Mouse (Mus musculus) MEL (cell line): ENCODE data around the gene Sned1.

Experiments
- CTCF ChIP-seq, 3 experiments: IDR thresholded peaks in 2 of 3; conservative IDR thresholded peaks in 1 of 3; 2 replicates each; pipeline ENCODE4 v1.5.1; 2011 to 2012; ENCODE audit warnings: low read length in 3 of 3, low read depth in 2 of 3, mild to moderate bottlenecking in 2 of 3, improper control_type of control experiment in 1 of 3, inconsistent platforms in 1 of 3, mixed read lengths in 1 of 3, moderate library complexity in 1 of 3; ENCODE audit not compliant: control insufficient read depth in 1 of 3, insufficient read depth in 1 of 3, poor library complexity in 1 of 3, severe bottlenecking in 1 of 3
- ELF1 ChIP-seq: IDR thresholded peaks from 2 replicates; pipeline ENCODE4 v1.6.1; 2014; ENCODE audit warnings: low read depth, mild to moderate bottlenecking, inconsistent platforms, low read length, improper control_type of control experiment, moderate library complexity
- EP300 ChIP-seq, 2 experiments: IDR thresholded peaks; 2 replicates each; pipeline ENCODE4 v1.6.1; 2011; ENCODE audit warnings: improper control_type of control experiment in 2 of 2, low read length in 2 of 2, low read depth in 1 of 2, mild to moderate bottlenecking in 1 of 2
- NELFE ChIP-seq: IDR thresholded peaks from 2 replicates; pipeline ENCODE4 v1.6.1; 2011; ENCODE audit warnings: low read depth, low read length, improper control_type of control experiment
- POLR2A ChIP-seq, 2 experiments: IDR thresholded peaks; 2 replicates each; pipeline ENCODE4 v1.6.1; 2011 to 2012; ENCODE audit warnings: low read length in 2 of 2, mild to moderate bottlenecking in 2 of 2, control low read depth in 1 of 2, improper control_type of control experiment in 1 of 2, low read depth in 1 of 2, moderate library complexity in 1 of 2; ENCODE audit not compliant: control insufficient read depth in 1 of 2, insufficient read depth in 1 of 2, poor library complexity in 1 of 2
- POLR2AphosphoS2 ChIP-seq: IDR thresholded peaks from 2 replicates; pipeline ENCODE4 v1.6.1; 2011; ENCODE audit warnings: low read length, improper control_type of control experiment
- TBP ChIP-seq: IDR thresholded peaks from 2 replicates; pipeline ENCODE4 v1.8.0; 2011; ENCODE audit warnings: low read depth, low read length, improper control_type of control experiment
- ZKSCAN1 ChIP-seq: IDR thresholded peaks from 2 replicates; pipeline ENCODE4 v1.6.1; 2012; ENCODE audit warnings: low read depth, mild to moderate bottlenecking, inconsistent platforms, low read length, improper control_type of control experiment, moderate library complexity
- ZNF384 ChIP-seq: IDR thresholded peaks from 2 replicates; pipeline ENCODE4 v1.6.1; 2012; ENCODE audit warnings: low read depth, mild to moderate bottlenecking, inconsistent platforms, low read length, improper control_type of control experiment

- TF ChIP-seq NELFE, result no peak
- TF ChIP-seq CTCF (IDR thresholded peaks at IDR 0.05 in 2 of 3, conservative IDR thresholded peaks at IDR 0.05 in 1 of 3; ENCODE audit: control insufficient read depth in 1 of 3, insufficient read depth in 1 of 3, low read depth in 2 of 3, low read length in 3 of 3, poor library complexity in 1 of 3, severe bottlenecking in 1 of 3), result no peak
- TF ChIP-seq POLR2AphosphoS2, result no peak
- no peak for TF ChIP-seq POLR2A (IDR thresholded peaks at IDR 0.05; ENCODE audit: control insufficient read depth in 1 of 2, insufficient read depth in 1 of 2, low read depth in 1 of 2, low read length in 2 of 2, poor library complexity in 1 of 2)
- TF ChIP-seq ELF1, result no peak
- no peak for TF ChIP-seq EP300 (IDR thresholded peaks at IDR 0.05; ENCODE audit: low read depth in 1 of 2, low read length in 2 of 2)
- TF ChIP-seq ZNF384, result no peak
- TF ChIP-seq ZKSCAN1, result no peak
- TF ChIP-seq TBP, result no peak
Measured at GRCm38 (mm10) chr1:93277041-93277440, 41.4 kb downstream of the Sned1 start.
